Mouse (Mus musculus) forebrain, embryonic 15.5 days (tissue): ENCODE measurements around the gene Zfp750. TPM values are rescaled to one million over a fixed set of nuclear protein-coding genes. Genes with fewer than 3 reads are reported as not detected.

ENCODE experiments used
- ATAC-seq: fragments of 200-750 bp; cut with Nextera tagmentation; replicated peaks from 2 replicates; pipeline ENCODE4 v1.8.0; 2017; ENCODE audit warnings: mild to moderate bottlenecking, moderate TSS enrichment, moderate library complexity
- H3K27ac ChIP-seq: fragments of 300-500 bp; sonication (generic); replicated peaks from 2 replicates; pipeline ENCODE4 v1.5.1; 2015; ENCODE audit warnings: mild to moderate bottlenecking, inconsistent platforms
- H3K27me3 ChIP-seq: fragments of 300-500 bp; sonication (generic); 2 replicates; pipeline ENCODE4 v1.6.1; 2015; ENCODE audit warnings: inconsistent platforms
- H3K36me3 ChIP-seq: fragments of 300-500 bp; sonication (generic); 2 replicates; pipeline ENCODE4 v1.6.1; 2015; ENCODE audit warnings: mild to moderate bottlenecking, inconsistent platforms
- H3K4me1 ChIP-seq: fragments of 300-500 bp; sonication (generic); 2 replicates; pipeline ENCODE4 v1.6.1; 2015; ENCODE audit warnings: inconsistent platforms
- H3K4me2 ChIP-seq: fragments of 300-500 bp; sonication (generic); replicated peaks from 2 replicates; pipeline ENCODE4 v1.6.1; 2015; ENCODE audit warnings: mild to moderate bottlenecking, inconsistent platforms
- H3K4me3 ChIP-seq: fragments of 300-500 bp; sonication (generic); 2 replicates; pipeline ENCODE4 v1.5.1; 2015; ENCODE audit warnings: mild to moderate bottlenecking, inconsistent platforms
- H3K9ac ChIP-seq: fragments of 300-500 bp; sonication (generic); replicated peaks from 2 replicates; pipeline ENCODE4 v1.6.1; 2015; ENCODE audit warnings: mild to moderate bottlenecking, inconsistent platforms
- H3K9me3 ChIP-seq: fragments of 300-500 bp; sonication (generic); 2 replicates; pipeline ENCODE4 v1.6.1; 2016; ENCODE audit warnings: inconsistent platforms
- WGBS: fragments of 180-500 bp; shearing (Covaris S2); methylation state at CpG from one replicate; pipeline ENCODE4 v1.1.7; 2015; ENCODE audit warnings: mixed read lengths; 5-methylcytosine and 5-hydroxymethylcytosine counted together
- polyA plus RNA-seq: library from polyadenylated mRNA; unstranded; fragments of >200 nt; fragmentation: Nextera tagmentation; extraction: Ambion mirVana; gene quantifications from 2 replicates; pipeline ENCODE4 v1.2.1, GENCODE M21; 2015

The Zfp750 gene
- 0.41 and 0.45 TPM in 2 replicates for polyA plus RNA-seq

GRCm38 (mm10) chr11:121519131-121519530 lies at the start of gene Zfp750:
TSS of gene Zfp750 (minus strand) at chr11:121519333.
- Histone ChIP-seq H3K4me2 (no peak within 1 kb of the TSS), H3K27me3 (no peaks in the 10 kb centered on the region), H3K4me1 (no peaks in the 10 kb centered on the region), H3K4me3 (no peak within 1 kb of the TSS), H3K9ac (no peak within 1 kb of the TSS), H3K36me3 (no peaks in the 10 kb centered on the region), H3K27ac (no peak within 1 kb of the TSS), H3K9me3 (no peaks in the 10 kb centered on the region)
- WGBS: 51% methylated on average over 10 of the region's 10 CpGs
- no peak for ATAC-seq

- ATAC-seq: no peak
- Histone ChIP-seq H3K27me3 (no peaks in the 10 kb centered on the region), H3K4me3 (no peak overlapping the region), H3K9ac (no peak overlapping the region), H3K9me3 (no peaks in the 10 kb centered on the region), H3K4me2 (no peak overlapping the region), H3K36me3 (no peaks in the 10 kb centered on the region), H3K4me1 (no peaks in the 10 kb centered on the region), H3K27ac (no peak overlapping the region)
- WGBS: 94% methylated on average over 4 of the region's 4 CpGs
Measured at GRCm38 (mm10) chr11:121564265-121564664, 45.1 kb upstream of the Zfp750 start.

GRCm38 (mm10) chr11:121563312-121563711 lies 44.2 kb upstream of the Zfp750 start:
- no peaks in the 10 kb centered on the region for H3K27me3 ChIP-seq
- ATAC-seq: no peak

GRCm38 (mm10) chr11:121560294-121560663 lies 41.1 kb upstream of the Zfp750 start:
- Histone ChIP-seq H3K4me3 (no peak overlapping the region), H3K27ac (no peak overlapping the region), H3K4me1 (no peaks in the 10 kb centered on the region), H3K36me3 (no peaks in the 10 kb centered on the region), H3K9ac (no peak overlapping the region), H3K9me3 (no peaks in the 10 kb centered on the region), H3K4me2 (no peak overlapping the region), H3K27me3 (no peaks in the 10 kb centered on the region)
- 85% methylated on average over 7 of the region's 7 CpGs for WGBS
- ATAC-seq: no peak

More at GRCm38 (mm10) chr11:121563312-121563711, 44.2 kb upstream of the Zfp750 start:
- Histone ChIP-seq H3K4me1 (no peaks in the 10 kb centered on the region), H3K9ac (no peak overlapping the region), H3K9me3 (no peaks in the 10 kb centered on the region), H3K36me3 (no peaks in the 10 kb centered on the region), H3K4me2 (no peak overlapping the region), H3K4me3 (no peak overlapping the region), H3K27ac (no peak overlapping the region)
- 92% methylated on average over 5 of the region's 5 CpGs for WGBS

- no peak for ATAC-seq
- Histone ChIP-seq H3K27ac (no peak overlapping the region), H3K36me3 (no peaks in the 10 kb centered on the region), H3K4me3 (no peak overlapping the region), H3K4me1 (no peaks in the 10 kb centered on the region), H3K9me3 (no peaks in the 10 kb centered on the region), H3K4me2 (no peak overlapping the region), H3K27me3 (no peaks in the 10 kb centered on the region), H3K9ac (no peak overlapping the region)
- 93% methylated on average over 4 of the region's 4 CpGs for WGBS
Measured at GRCm38 (mm10) chr11:121559527-121560293, 40.6 kb upstream of the Zfp750 start.

GRCm38 (mm10) chr11:121558522-121558921 lies 39.4 kb upstream of the Zfp750 start:
- no peak for ATAC-seq
- H3K4me1 ChIP-seq: no peaks in the 10 kb centered on the region
- no peak overlapping the region for H3K9ac ChIP-seq
- H3K36me3 ChIP-seq: no peaks in the 10 kb centered on the region
- H3K27ac ChIP-seq: no peak overlapping the region
- H3K27me3 ChIP-seq: no peaks in the 10 kb centered on the region
- WGBS: 92% methylated on average over 3 of the region's 3 CpGs
- no peak overlapping the region for H3K4me2 ChIP-seq
- no peaks in the 10 kb centered on the region for H3K9me3 ChIP-seq
- no peak overlapping the region for H3K4me3 ChIP-seq

- 100% methylated on average over 1 of the region's 1 CpGs for WGBS
- Histone ChIP-seq H3K9me3 (no peaks in the 10 kb centered on the region), H3K9ac (no peak overlapping the region), H3K4me2 (no peak overlapping the region), H3K27ac (no peak overlapping the region), H3K36me3 (no peaks in the 10 kb centered on the region), H3K4me3 (no peak overlapping the region), H3K27me3 (no peaks in the 10 kb centered on the region), H3K4me1 (no peaks in the 10 kb centered on the region)
- ATAC-seq: no peak
Measured at GRCm38 (mm10) chr11:121557946-121558345, 38.8 kb upstream of the Zfp750 start.

- H3K4me1 ChIP-seq: peaks cover 4% of the 10 kb centered on the region; the same call in 1 of the 2 replicates
- H3K4me2 ChIP-seq: no peak overlapping the region
- H3K27ac ChIP-seq: no peak overlapping the region
- no peak overlapping the region for H3K4me3 ChIP-seq
- no peak overlapping the region for H3K9ac ChIP-seq
- ATAC-seq: no peak
- H3K36me3 ChIP-seq: no peaks in the 10 kb centered on the region
- WGBS: 80% methylated on average over 1 of the region's 1 CpGs
- H3K9me3 ChIP-seq: no peaks in the 10 kb centered on the region
- H3K27me3 ChIP-seq: no peaks in the 10 kb centered on the region
Measured at GRCm38 (mm10) chr11:121556727-121557126, 37.6 kb upstream of the Zfp750 start.

- H3K9ac ChIP-seq: no peak overlapping the region
- no peak overlapping the region for H3K4me3 ChIP-seq
- no peaks in the 10 kb centered on the region for H3K9me3 ChIP-seq
- no peak overlapping the region for H3K4me2 ChIP-seq
- no peaks in the 10 kb centered on the region for H3K27me3 ChIP-seq
- 96% methylated on average over 3 of the region's 3 CpGs for WGBS
- peaks cover 25% of the 10 kb centered on the region for H3K4me1 ChIP-seq
- ATAC-seq: no peak
- no peaks in the 10 kb centered on the region for H3K36me3 ChIP-seq
- no peak overlapping the region for H3K27ac ChIP-seq
Measured at GRCm38 (mm10) chr11:121553458-121553857, 34.3 kb upstream of the Zfp750 start.

GRCm38 (mm10) chr11:121552846-121553457 lies 33.8 kb upstream of the Zfp750 start:
- H3K4me3 ChIP-seq: no peak overlapping the region
- H3K9me3 ChIP-seq: no peaks in the 10 kb centered on the region
- H3K4me1 ChIP-seq: peaks cover 28% of the 10 kb centered on the region
- H3K27me3 ChIP-seq: no peaks in the 10 kb centered on the region
- no peak for ATAC-seq
- no peak overlapping the region for H3K4me2 ChIP-seq
- WGBS: 85% methylated on average over 7 of the region's 7 CpGs
- H3K9ac ChIP-seq: no peak overlapping the region
- H3K36me3 ChIP-seq: no peaks in the 10 kb centered on the region
- no peak overlapping the region for H3K27ac ChIP-seq

GRCm38 (mm10) chr11:121552167-121552566 lies 33.0 kb upstream of the Zfp750 start:
- no peak for ATAC-seq
- H3K27me3 ChIP-seq: no peaks in the 10 kb centered on the region
- H3K9ac ChIP-seq: no peak overlapping the region
- no peak overlapping the region for H3K4me3 ChIP-seq
- H3K36me3 ChIP-seq: no peaks in the 10 kb centered on the region
- H3K4me2 ChIP-seq: no peak overlapping the region
- H3K27ac ChIP-seq: no peak overlapping the region
- 67% methylated on average over 4 of the region's 4 CpGs for WGBS
- H3K4me1 ChIP-seq: peaks cover 28% of the 10 kb centered on the region
- H3K9me3 ChIP-seq: no peaks in the 10 kb centered on the region

GRCm38 (mm10) chr11:121551206-121551799 lies 32.2 kb upstream of the Zfp750 start:
- no peak overlapping the region for H3K4me2 ChIP-seq
- no peak overlapping the region for H3K4me3 ChIP-seq
- H3K9me3 ChIP-seq: no peaks in the 10 kb centered on the region
- no peak overlapping the region; the same call in 1 of the 2 replicates for H3K27ac ChIP-seq
- H3K4me1 ChIP-seq: peaks cover 28% of the 10 kb centered on the region
- no peak for ATAC-seq
- no peaks in the 10 kb centered on the region for H3K27me3 ChIP-seq
- WGBS: 84% methylated on average over 5 of the region's 5 CpGs
- no peak overlapping the region for H3K9ac ChIP-seq
- no peaks in the 10 kb centered on the region for H3K36me3 ChIP-seq
